Mouse (Mus musculus) frontal cortex, postnatal 10 days (tissue): ENCODE measurements around the gene Dnajc24.
A peak's percentile ranks its signal among the peaks of the same experiment; 100 is the strongest.

Experiments
- DNase-seq, 2 experiments: peaks; one replicate each; pipeline ENCODE4 v3.0.0; 2022; ENCODE audit warnings: low spot score in 2 of 2, mixed read lengths in 1 of 2

The Dnajc24 gene

DNA sequence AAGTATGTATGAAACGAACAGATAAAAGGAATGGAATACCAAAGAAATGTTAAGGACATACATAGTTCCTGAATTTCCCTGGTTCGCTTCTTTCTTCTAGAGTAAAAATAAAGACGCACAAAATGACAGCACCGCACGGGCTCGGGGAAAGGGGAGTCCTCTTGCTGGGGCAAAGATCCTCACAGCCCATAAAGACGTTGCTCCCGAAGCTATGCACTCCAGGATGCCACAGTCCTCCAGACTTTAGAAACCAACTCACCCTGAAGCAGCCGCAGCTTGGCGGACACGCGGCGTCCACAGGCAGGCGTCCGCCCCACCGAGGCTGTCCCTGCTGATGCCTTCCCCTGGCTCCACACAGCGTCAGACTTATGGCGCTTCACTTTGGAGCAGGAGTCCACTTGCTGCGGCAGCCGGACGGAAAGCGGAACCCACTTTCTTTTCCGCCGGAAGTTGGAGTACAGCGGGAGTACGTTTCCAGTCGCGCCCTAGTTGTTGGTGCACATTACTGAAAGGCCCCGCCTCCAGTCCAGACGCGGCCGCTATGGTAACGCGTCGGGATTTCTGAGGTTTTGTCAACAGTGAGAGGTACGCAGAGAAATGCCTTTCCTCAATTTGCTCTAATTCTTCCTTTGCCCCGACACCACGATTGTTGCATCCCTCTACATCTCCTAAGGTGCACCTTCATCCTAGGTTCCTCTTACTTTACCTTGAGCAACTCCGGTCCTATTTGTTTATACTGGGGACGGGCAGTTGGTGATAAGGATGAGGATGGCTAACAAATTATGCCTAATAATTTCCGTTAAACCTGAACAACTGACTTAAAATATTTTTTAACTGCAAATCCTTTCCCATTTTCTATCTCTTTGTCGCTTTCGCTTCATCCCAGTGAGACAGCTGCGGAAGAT lies at the start of gene Dnajc24:
Gene Dnajc24 (minus strand): TSS at position 715 of the 905 bp plus-strand sequence.
- DNase-seq, result peak; percentile 83 to 91

DNA sequence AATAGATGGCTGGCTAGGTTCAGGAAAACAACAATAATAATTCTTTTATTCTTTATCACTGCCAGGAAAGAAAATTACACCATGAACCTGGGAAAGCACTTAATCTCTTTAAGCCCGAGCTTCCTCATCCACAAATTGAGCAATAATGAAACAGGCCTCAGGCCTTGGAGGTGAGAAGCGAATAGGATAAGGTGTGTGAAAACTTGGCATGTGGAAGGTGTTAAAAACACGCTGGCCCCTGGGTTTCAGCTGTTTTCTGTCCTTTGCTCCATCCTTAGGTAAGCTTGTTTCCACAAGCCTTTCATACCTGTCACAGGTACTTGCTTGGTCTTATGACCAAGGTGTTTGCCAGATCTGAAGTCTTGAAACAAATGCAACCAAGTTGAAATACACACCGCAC lies 43.3 kb upstream of the Dnajc24 start:
- no peak for DNase-seq

- DNase-seq, result no peak
Measured at GRCm38 (mm10) chr2:106042495-106042894, 39.1 kb upstream of the Dnajc24 start.

DNA sequence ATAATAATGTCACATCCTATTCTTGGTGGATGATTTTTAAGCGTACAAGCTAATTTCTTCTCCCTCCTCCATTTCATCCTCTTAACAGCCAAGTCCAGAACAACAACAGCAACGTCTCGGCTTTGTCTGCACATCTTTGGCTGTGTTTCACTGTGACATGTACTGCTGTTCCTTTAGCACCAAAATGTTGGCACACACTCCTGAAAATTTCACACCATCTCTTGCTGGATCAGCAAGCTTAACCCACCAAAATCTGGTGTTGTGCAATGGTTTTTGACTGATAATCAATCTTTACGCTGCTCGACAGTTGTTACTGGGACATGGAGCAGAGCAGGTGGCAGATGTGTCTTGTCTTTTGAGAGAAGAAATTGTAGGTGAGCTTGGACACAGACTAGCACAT lies 38.6 kb upstream of the Dnajc24 start:
- DNase-seq, result no peak

- peak in 1 of 2 experiments; percentile 6 for DNase-seq
Measured at GRCm38 (mm10) chr2:106038286-106038685, 34.9 kb upstream of the Dnajc24 start.

- DNase-seq, result no peak
Measured at GRCm38 (mm10) chr2:106024895-106025294, 21.5 kb upstream of the Dnajc24 start.

- no peak for DNase-seq
Measured at GRCm38 (mm10) chr2:106008415-106008814, 5.1 kb upstream of the Dnajc24 start.

- no peak for DNase-seq
Measured at GRCm38 (mm10) chr2:105987999-105988398, 15.3 kb downstream of the Dnajc24 start.

- DNase-seq, result no peak
Measured at GRCm38 (mm10) chr2:105987131-105987530, 16.2 kb downstream of the Dnajc24 start.

DNA sequence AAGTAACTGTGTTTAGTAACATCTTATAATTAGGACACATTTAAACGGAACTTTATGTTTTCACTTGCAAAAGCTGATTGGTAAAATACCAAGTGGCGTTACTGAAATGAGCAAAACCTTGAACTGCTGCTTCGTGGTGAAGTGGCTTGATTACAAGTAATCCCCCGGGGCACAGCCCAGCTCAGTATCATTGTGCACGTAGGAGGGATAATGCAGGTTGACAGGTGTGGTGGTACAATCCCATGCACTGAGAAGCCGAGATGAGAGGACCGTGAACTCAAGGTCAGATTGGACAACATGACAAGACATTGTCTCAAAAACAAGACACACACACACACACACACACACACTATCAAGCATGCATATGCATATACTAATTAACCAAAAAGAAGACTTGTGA lies 18.1 kb downstream of the Dnajc24 start:
- no peak for DNase-seq

- DNase-seq, result no peak
Measured at GRCm38 (mm10) chr2:105978065-105978464, 25.3 kb downstream of the Dnajc24 start.

GRCm38 (mm10) chr2:105973941-105974340 lies 29.4 kb downstream of the Dnajc24 start:
- DNase-seq, result no peak

- DNase-seq, result no peak
Measured at GRCm38 (mm10) chr2:105963447-105963846, 39.9 kb downstream of the Dnajc24 start.

GRCm38 (mm10) chr2:105953862-105954261 lies 49.5 kb downstream of the Dnajc24 start:
- no peak for DNase-seq

- DNase-seq, result no peak
Measured at GRCm38 (mm10) chr2:105951350-105951940, 51.9 kb downstream of the Dnajc24 start.

GRCm38 (mm10) chr2:105950131-105950530 lies 53.2 kb downstream of the Dnajc24 start:
- DNase-seq, result no peak

GRCm38 (mm10) chr2:105917623-105918346 lies 85.6 kb downstream of the Dnajc24 start:
- no peak for DNase-seq
